Mouse (Mus musculus) stomach, postnatal 0 days (tissue): ENCODE data around the gene Stfa3. TPM values are rescaled to one million over a fixed set of nuclear protein-coding genes. Genes with fewer than 3 reads are reported as not detected.
"Not testable (repeated sequence)": the region's sequence is repeated elsewhere in the genome, so short reads cannot be mapped to it uniquely, and the experiment has no call there.

Experiments used
- ATAC-seq: fragments of 200-750 bp; cut with Nextera tagmentation; 2 replicates; pipeline ENCODE4 v1.8.0; 2017; ENCODE audit not compliant: low FRiP score, low TSS enrichment
- DNase-seq: peaks from one replicate; pipeline ENCODE4 v3.0.0-alpha.2; 2016; ENCODE audit warnings: low spot score
- H3K27ac ChIP-seq: fragments of 300-500 bp; sonication (generic); replicated peaks from 2 replicates; pipeline ENCODE4 v1.5.1; 2014; ENCODE audit warnings: mild to moderate bottlenecking, control low read depth
- H3K27me3 ChIP-seq: fragments of 300-500 bp; sonication (generic); 2 replicates; pipeline ENCODE4 v1.6.1; 2014; ENCODE audit warnings: low read length; ENCODE audit not compliant: control insufficient read depth, insufficient read depth
- H3K36me3 ChIP-seq: fragments of 300-500 bp; sonication (generic); 2 replicates; pipeline ENCODE4 v1.6.1; 2014; ENCODE audit warnings: low read length, mixed read lengths; ENCODE audit not compliant: control insufficient read depth, insufficient read depth
- H3K4me1 ChIP-seq: fragments of 300-500 bp; sonication (generic); replicated peaks from 2 replicates; pipeline ENCODE4 v1.6.1; 2014; ENCODE audit warnings: antibody characterized with exemption; ENCODE audit not compliant: control insufficient read depth, insufficient read depth
- H3K4me2 ChIP-seq: fragments of 300-500 bp; sonication (generic); replicated peaks from 2 replicates; pipeline ENCODE4 v1.6.1; 2014; ENCODE audit warnings: low read depth, mild to moderate bottlenecking, control low read depth, moderate library complexity
- H3K4me3 ChIP-seq: fragments of 300-500 bp; sonication (generic); 2 replicates; pipeline ENCODE4 v1.5.1; 2014; ENCODE audit warnings: low read depth, low read length, control low read depth
- H3K9ac ChIP-seq: fragments of 300-500 bp; sonication (generic); 2 replicates; pipeline ENCODE4 v1.6.1; 2014; ENCODE audit warnings: mild to moderate bottlenecking, low read length, control low read depth, mixed read lengths
- H3K9me3 ChIP-seq: fragments of 300-500 bp; sonication (generic); 2 replicates; pipeline ENCODE4 v1.6.1; 2016; ENCODE audit warnings: low read length; ENCODE audit not compliant: control insufficient read depth
- CTCF ChIP-seq: IDR thresholded peaks from 2 replicates; pipeline ENCODE4 v1.5.1; 2016; ENCODE audit warnings: antibody characterized with exemption, low read depth, mild to moderate bottlenecking, moderate library complexity
- EP300 ChIP-seq: optimal IDR thresholded peaks from 2 replicates; pipeline ENCODE3; 2016; ENCODE audit warnings: antibody characterized with exemption
- WGBS: fragments of 180-500 bp; shearing (Covaris S2); extraction: QIAGEN DNeasy Blood & Tissue Kit; methylation state at CpG from one replicate; pipeline ENCODE4 v1.1.7; 2014; 5-methylcytosine and 5-hydroxymethylcytosine counted together
- polyA plus RNA-seq: library from polyadenylated mRNA; unstranded; fragments of >200 nt; fragmentation: Nextera tagmentation; extraction: Ambion mirVana; gene quantifications from 2 replicates; pipeline ENCODE4 v1.2.1, GENCODE M21; 2015

Stfa3 gene
- polyA plus RNA-seq, 1 experiment from 2014 or later: 22.8 TPM

GRCm38 (mm10) chr16:36467936-36468335 is 12.7 kb upstream of the Stfa3 start:
- H3K27me3 ChIP-seq: no peaks in the 10 kb centered on the region
- no peak overlapping the region for H3K27ac ChIP-seq
- H3K4me2 ChIP-seq: no peak overlapping the region
- ATAC-seq (no peak), DNase-seq (no peak)
- H3K9ac ChIP-seq: no peak overlapping the region
- H3K36me3 ChIP-seq: no peaks in the 10 kb centered on the region
- no peak for TF ChIP-seq EP300
- no peak for TF ChIP-seq CTCF
- no peaks in the 10 kb centered on the region for H3K4me1 ChIP-seq
- H3K9me3 ChIP-seq: no peaks in the 10 kb centered on the region
- no peak overlapping the region for H3K4me3 ChIP-seq
- WGBS: 51% methylated on average over 2 of the region's 2 CpGs

DNA sequence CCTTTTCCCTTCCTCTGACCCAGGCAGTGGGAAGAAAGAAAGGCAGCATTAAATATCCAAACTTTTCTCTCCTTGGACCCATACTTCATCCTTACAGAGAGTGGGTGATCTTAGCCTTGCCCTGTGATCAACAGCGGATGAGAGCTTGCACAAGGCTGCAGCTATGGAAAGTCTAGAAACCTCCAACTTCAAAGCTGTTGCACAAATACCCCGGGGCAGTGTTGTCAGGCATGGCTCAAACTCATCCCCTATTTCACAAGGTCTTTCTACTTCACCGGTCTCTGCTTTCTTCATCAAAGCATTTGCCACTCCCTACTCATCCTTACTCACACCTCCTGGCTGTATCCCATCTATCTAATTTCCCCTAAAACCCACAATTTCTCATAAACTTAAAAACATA is 10.2 kb upstream of the Stfa3 start:
- WGBS: 79% methylated on average over 3 of the region's 3 CpGs
- Histone ChIP-seq H3K4me1 (no peaks in the 10 kb centered on the region), H3K4me3 (no peak overlapping the region), H3K9ac (no peak overlapping the region), H3K36me3 (no peaks in the 10 kb centered on the region), H3K27me3 (no peaks in the 10 kb centered on the region), H3K27ac (no peak overlapping the region), H3K4me2 (no peak overlapping the region), H3K9me3 (no peaks in the 10 kb centered on the region)
- no peak for DNase-seq
- ATAC-seq: no peak
- TF ChIP-seq EP300 (no peak), CTCF (no peak)

DNA sequence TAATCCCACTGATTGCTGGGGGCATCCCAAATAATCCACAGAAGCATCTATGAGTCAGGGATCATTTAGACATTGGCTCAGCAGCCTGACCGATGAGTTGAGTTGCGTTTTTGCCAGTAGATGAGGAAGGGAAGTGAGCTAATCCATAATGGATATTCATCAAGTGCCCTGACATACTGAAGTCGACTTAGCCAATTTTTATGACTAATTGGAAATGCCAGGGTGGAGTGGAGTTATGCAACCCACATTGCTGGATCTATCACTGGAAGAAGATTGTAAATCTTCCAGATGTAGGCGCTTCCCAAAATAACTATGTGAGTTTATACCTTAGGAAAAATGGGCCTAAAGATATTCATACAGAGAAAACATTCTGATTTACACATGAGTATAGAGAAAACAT is 8.9 kb upstream of the Stfa3 start:
- H3K27me3 ChIP-seq: no peaks in the 10 kb centered on the region
- no peaks in the 10 kb centered on the region for H3K36me3 ChIP-seq
- H3K9me3 ChIP-seq: no peaks in the 10 kb centered on the region
- WGBS: 48% methylated on average over 4 of the region's 4 CpGs
- no peak overlapping the region for H3K4me3 ChIP-seq
- no peaks in the 10 kb centered on the region for H3K4me1 ChIP-seq
- H3K27ac ChIP-seq: no peak overlapping the region
- DNase-seq (no peak), ATAC-seq (no peak)
- no peak overlapping the region for H3K4me2 ChIP-seq
- H3K9ac ChIP-seq: no peak overlapping the region
- TF ChIP-seq EP300 (no peak), CTCF (no peak)

- no peak overlapping the region for H3K4me3 ChIP-seq
- H3K27me3 ChIP-seq: no peaks in the 10 kb centered on the region
- no peak overlapping the region for H3K9ac ChIP-seq
- no peak for TF ChIP-seq CTCF
- TF ChIP-seq EP300: no peak
- no peak overlapping the region for H3K4me2 ChIP-seq
- DNase-seq (no peak), ATAC-seq (no peak)
- no peaks in the 10 kb centered on the region for H3K36me3 ChIP-seq
- WGBS: 48% methylated on average over 2 of the region's 2 CpGs
- no peak overlapping the region for H3K27ac ChIP-seq
- H3K4me1 ChIP-seq: no peaks in the 10 kb centered on the region
- no peaks in the 10 kb centered on the region for H3K9me3 ChIP-seq
These were observed 5.2 kb upstream of the Stfa3 start for GRCm38 (mm10) chr16:36460426-36460825.

GRCm38 (mm10) chr16:36420979-36421378 is 34.2 kb downstream of the Stfa3 start:
- H3K4me2 ChIP-seq, ATAC-seq, DNase-seq, H3K4me3 ChIP-seq, H3K9me3 ChIP-seq, H3K27me3 ChIP-seq, H3K27ac ChIP-seq, H3K9ac ChIP-seq, H3K4me1 ChIP-seq, H3K36me3 ChIP-seq: not testable (repeated sequence)
- WGBS: 70% methylated on average over 1 of the region's 1 CpGs

- TF ChIP-seq CTCF: no peak
- TF ChIP-seq EP300: no peak
- ATAC-seq: no peak
- H3K36me3 ChIP-seq: no peaks in the 10 kb centered on the region
These were observed 46.8 kb downstream of the Stfa3 start, which contains the start of gene Stfa2 for GRCm38 (mm10) chr16:36408357-36408756. Gene Stfa2 (minus strand): TSS chr16:36408457.

More at GRCm38 (mm10) chr16:36408357-36408756, 46.8 kb downstream of the Stfa3 start, which contains the start of gene Stfa2:
- H3K4me1 ChIP-seq: no peaks in the 10 kb centered on the region
- no peak within 1 kb of the TSS for H3K4me3 ChIP-seq
- no peaks in the 10 kb centered on the region for H3K27me3 ChIP-seq
- no peak for DNase-seq
- H3K9ac ChIP-seq: no peak within 1 kb of the TSS
- no peak within 1 kb of the TSS for H3K4me2 ChIP-seq
- no peaks in the 10 kb centered on the region for H3K9me3 ChIP-seq
- H3K27ac ChIP-seq: no peak within 1 kb of the TSS

Other genes with a start within 250 kb of the Stfa3 start
- 0.44 TPM in 1 of 2 replicates, not detected in the other for gene Gm5416, start 245.0 kb downstream of the Stfa3 start, polyA plus RNA-seq
- gene 2010005H15Rik, start 233.9 kb downstream of the Stfa3 start, polyA plus RNA-seq: 1.5 and 1.7 TPM in 2 replicates
- gene Stfa1, start 178.4 kb downstream of the Stfa3 start, polyA plus RNA-seq: 37.1 and 38.6 TPM in 2 replicates
- 3.8 and 4.6 TPM in 2 replicates for gene BC117090, start 121.1 kb downstream of the Stfa3 start, polyA plus RNA-seq
- 275 and 321 TPM in 2 replicates for gene BC100530, start 87.6 kb downstream of the Stfa3 start, polyA plus RNA-seq
- gene Stfa2, start 46.9 kb downstream of the Stfa3 start, polyA plus RNA-seq: 7.4 and 8.1 TPM in 2 replicates
- 0.10 TPM in 2 replicates for gene Casr, start 106.7 kb upstream of the Stfa3 start, polyA plus RNA-seq
- gene Cd86, start 210.7 kb upstream of the Stfa3 start, polyA plus RNA-seq: 1.5 and 2.0 TPM in 2 replicates
- gene Ildr1, start 238.6 kb upstream of the Stfa3 start, polyA plus RNA-seq: 2.5 TPM in 2 replicates